Mouse (Mus musculus) adrenal gland, adult (tissue): ENCODE results near the gene Tor4a.

ENCODE experiments used
- DNase-seq, 2 experiments: peaks; one replicate each; pipeline ENCODE4 v3.0.0; 2022 to 2023; ENCODE audit warnings: low spot score in 1 of 2; ENCODE audit not compliant: inconsistent age in 2 of 2

The Tor4a gene

GRCm38 (mm10) chr2:25194006-25194405 lies 2.7 kb downstream of the Tor4a start:
- DNase-seq: no peak

DNA sequence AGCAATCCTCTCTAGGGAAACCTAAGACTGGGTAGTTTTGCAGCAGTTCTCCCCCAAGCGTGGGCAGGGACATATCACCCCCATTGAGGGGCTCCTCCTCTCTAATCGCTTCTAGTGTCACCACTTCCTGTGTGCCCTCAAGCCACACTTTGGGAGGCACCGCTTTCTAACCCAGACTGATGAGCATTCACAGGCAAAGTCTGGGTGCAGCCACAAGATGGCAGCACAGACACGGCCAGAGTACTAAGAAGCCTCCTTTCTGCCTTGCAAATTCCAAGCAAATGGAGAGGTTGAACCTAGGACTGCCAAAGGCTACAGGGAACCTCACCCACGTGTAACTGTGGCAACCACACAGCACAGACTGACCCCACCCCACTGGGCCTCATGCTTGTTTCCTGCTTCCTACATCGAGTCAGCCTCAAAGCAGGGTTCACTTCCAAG lies 3.3 kb downstream of the Tor4a start:
- DNase-seq: peak; percentile 84 to 93

DNA sequence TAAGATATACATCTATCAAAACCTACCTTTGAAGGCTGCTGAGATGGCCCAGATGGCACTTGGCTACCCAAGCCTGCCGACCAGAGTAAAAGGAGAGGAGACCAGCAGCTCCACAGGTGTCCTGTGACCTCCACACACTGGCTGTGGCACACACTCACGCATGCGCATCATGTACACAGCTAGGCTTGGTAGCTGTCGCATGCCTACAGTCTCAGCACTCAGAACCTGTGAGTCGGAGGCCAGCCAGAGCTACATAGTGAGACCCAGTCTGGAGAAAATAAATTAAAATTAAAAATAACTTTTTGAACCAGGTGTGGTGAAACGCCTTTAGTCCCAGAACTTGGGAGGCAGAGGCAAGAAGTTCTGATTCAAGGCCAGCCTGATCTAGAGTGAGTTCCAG lies 8.8 kb downstream of the Tor4a start:
- no peak for DNase-seq

GRCm38 (mm10) chr2:25186575-25186930 lies 10.1 kb downstream of the Tor4a start:
- DNase-seq: no peak

DNA sequence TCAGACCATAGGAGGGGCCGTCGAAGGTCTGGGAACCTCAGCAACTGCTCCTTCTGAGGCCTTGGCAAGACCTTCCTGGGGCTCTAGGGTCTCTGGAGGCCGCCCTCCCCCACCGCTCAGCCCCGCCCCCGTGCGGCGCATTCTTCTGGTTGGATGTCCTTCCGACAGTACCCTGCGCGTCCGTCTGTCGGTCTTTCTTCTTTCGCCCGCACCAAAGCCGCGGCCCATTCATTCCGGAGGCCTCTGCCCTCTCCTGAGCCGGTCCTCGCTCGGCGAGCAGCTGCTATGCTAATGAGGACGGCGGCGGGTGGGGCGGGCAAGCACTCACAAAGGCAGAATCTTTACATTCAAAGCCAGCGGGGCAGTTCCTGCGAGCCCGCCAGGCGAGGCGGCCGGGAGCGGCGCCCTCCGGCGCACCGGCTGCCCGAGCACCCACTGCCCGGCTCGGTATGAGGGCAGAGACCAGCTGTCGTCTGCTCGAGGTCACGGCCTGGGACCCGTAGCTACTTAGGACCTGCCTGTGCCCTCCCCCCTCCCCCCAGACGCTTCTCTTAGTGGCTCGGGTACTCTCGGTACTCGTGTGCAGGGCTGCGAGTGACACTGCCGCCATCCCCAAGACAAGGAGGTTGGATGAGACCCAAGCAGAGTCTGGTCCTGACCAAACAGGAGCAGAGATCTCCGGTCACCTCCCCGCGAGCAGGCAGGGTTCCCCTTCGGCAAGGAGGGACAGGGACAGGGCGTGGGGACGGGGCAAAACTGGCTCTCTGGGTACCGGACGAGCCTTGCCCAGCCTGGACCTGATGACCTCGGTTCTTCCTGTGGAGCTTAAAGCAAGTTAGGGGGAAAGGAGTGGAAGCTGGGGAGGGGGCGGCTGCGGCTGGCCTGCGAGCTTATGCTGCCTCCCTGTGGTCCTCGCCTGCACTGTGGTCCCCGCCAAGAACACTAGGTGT lies 10.8 kb downstream of the Tor4a start:
- peak; percentile 50 to 76 for DNase-seq

- DNase-seq: no peak
Observed at GRCm38 (mm10) chr2:25184496-25184895, 12.2 kb downstream of the Tor4a start.

GRCm38 (mm10) chr2:25183336-25183735 lies 13.3 kb downstream of the Tor4a start:
- no peak for DNase-seq

- no peak for DNase-seq
Observed at GRCm38 (mm10) chr2:25182664-25183063, 14.0 kb downstream of the Tor4a start.

DNA sequence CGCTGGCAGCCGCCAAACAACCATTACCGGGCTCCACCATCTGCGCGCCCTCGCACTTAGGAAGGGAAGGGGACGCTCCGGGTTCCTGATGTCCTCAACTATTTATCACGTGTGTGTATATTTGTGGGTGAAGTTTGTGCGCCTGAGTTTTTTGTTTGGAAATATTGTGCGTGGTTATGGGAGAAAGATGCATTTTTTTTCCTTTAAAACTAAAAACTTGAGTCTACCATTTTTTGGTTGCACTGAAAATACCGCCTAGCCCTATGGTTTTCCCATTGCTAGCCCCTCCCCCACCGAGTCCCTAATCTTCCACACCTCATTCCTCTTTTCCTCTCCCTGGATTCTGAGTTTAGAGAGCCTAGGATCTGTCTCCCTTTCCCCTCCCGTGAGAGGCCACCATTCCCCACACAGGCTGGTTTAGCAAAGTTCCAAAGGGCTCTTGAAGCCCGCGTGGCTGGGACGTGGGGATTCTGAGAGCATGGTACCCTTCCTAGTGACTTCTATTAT lies 14.7 kb downstream of the Tor4a start:
- DNase-seq: peak in 1 of 2 experiments; percentile 54

DNA sequence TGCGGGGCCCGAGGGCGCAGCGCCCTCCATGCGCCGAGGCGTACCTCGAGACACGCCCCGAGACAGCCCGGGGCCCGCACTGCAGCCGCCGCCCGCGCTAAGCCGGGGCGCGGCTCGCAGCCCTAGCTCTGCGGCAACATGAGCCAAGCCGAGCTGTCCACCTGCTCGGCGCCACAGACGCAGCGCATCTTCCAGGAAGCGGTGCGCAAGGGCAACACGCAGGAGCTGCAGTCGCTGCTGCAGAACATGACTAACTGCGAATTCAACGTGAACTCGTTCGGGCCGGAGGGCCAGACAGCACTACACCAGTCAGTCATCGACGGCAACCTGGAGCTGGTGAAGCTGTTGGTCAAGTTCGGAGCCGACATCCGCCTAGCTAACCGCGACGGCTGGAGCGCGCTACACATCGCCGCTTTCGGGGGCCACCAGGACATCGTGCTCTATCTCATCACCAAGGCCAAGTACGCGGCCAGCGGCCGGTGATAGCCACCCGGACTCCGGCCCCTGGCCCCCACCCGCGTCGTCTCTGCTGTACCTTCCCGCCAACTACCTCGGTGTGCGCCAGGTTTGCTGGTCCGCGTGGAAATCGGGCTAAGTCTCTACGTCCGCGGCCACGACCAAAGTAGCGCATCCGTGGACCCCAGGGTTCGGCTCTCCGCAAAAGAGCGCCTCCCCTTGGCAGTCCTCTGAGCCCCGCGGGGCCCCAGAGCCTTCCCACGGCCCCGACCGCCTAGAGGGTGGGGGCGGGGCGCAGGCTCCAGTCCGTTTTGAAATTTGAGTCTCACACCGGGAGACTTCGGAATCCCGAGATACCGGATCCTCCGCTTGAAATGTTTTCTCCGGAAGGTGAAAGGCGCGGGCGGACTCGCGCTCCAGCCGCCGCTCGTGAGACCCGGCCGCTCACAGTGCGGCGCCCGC lies 15.5 kb downstream of the Tor4a start:
- DNase-seq: peak in 1 of 2 experiments; percentile 69

DNA sequence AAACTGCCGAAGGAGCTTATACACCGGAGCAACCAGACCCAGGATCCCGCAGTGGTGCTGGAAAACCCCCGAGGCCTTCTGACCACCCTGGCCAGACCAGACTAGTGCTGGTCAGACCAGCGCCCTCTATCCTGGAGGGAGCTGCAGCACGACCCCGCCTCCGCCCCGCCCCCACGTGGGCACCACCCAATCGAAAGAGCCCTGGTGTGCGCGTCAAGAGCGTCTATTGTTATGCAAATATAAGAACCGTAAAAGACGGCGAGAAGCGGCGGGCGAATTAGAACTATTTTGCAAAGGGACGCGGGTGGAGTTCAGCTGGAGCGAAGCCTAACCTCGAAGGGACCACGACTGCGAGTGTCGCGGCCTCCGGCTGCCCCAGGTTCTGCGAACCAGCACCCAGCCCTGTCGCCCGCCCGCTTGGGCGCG lies 16.2 kb downstream of the Tor4a start, which contains the start of gene Nrarp:
TSS of gene Nrarp (plus strand) at position 281 of the 426 bp plus-strand sequence.
- DNase-seq: peak; percentile 91 to 95

DNA sequence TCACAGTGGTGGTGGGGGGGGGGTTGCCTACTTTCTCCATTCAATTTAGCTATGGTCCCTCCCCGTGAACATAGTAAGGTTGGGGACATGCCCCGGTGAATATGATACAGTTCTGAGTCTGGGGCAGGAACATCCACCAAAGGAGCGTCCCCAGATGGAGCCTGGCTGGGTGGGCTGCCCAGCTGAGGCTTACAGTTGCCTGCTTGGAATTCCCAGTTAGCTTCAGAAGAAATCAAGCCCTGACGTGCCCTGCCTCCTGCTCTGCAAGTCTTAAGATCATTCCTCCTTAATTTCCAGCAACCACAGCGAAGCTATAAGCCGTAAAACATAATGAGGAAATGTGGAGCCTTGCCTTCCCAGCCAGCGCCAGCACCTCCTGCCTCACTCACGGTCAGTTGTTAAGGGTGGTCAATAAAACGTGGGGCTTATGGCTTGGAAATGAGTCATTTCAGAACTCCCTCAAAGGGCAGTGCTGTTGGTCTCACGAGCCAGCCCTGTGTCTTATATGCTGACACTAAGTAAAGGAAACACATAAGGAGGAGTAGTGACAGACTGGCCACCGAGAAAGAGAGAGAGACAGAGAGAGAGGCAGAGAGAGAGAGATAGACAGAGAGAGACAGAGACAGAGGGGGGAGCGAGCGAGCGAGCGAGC lies 17.0 kb downstream of the Tor4a start:
- no peak for DNase-seq

GRCm38 (mm10) chr2:25178285-25178972 lies 18.3 kb downstream of the Tor4a start:
- DNase-seq: no peak

DNA sequence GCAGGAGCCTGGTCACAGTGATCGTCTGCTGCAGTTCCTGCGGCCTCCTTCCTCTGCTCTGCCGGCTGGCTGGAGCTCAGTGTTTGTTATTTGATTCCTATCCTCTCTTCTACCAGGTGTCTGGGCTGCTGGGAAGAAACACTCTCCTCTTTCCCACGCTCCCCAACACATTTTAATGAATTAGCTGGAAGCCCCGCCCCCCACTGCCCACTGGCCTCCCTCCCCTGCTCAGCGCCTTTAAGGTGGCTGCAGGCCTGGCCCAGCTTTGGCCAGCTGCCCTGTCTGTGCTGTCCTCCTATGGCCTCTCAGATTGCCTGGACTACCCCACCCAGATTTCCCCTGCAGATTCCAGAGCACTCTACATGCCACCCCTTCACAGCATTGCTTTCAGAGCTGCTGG lies 19.0 kb downstream of the Tor4a start:
- DNase-seq: peak in 1 of 2 experiments; percentile 65

GRCm38 (mm10) chr2:25177076-25177475 lies 19.6 kb downstream of the Tor4a start:
- no peak for DNase-seq

DNA sequence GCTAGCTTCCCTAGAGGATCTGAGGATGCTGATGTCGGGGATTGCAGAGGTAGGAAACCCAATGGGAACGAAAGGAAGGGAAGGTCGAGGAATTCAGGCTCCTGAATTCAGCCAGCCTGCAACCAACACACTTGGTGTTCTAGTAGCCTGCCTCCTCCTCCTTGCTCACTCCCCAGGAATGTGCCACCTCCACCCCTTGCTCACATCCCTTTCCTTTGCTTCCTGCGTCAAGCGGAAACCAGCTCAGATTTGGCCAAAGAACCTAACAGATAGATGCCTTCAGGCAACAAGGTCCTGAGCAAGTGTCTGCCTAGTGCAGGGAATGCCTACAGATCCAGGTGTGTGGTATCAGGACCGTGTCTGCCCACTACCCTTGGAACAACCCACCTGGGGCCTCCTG lies 20.1 kb downstream of the Tor4a start:
- peak in 1 of 2 experiments; percentile 59 for DNase-seq

DNA sequence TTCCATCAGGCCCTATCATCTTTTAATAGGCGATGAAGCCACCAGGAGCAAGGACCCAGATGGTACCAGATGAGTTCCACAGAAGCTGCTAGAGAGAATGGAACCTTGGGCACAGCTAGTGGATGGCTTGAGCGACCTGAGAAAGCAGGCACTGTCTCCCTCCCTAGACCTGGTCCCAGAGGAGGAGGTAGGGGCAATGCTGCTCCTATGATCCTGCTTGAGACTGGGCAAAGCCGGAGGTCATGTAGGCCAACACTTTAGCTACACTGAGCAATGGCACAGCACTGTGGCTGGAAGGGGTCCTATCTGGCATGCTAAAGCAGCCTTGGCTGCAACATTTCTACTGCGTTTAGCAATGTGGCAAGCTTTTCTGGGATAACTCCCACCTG lies 21.0 kb downstream of the Tor4a start:
- DNase-seq: no peak

- no peak for DNase-seq
Observed at GRCm38 (mm10) chr2:25174866-25175689, 21.6 kb downstream of the Tor4a start.

GRCm38 (mm10) chr2:25173821-25174220 lies 22.9 kb downstream of the Tor4a start:
- no peak for DNase-seq
